Mouse (Mus musculus) heart, adult 2 months (tissue): ENCODE measurements at regions not wholly inside any gene's neighbourhood (a gene's known extent, or its start where the extent isn't known, plus 50 kb on each side); places are given as distances from the start of the nearest gene placed in this dataset.
A peak's percentile ranks its signal among the peaks of the same experiment; 100 is the strongest.
"Not testable (repeated sequence)": the region's sequence is repeated elsewhere in the genome, so short reads cannot be mapped to it uniquely, and the experiment has no call there.

Experiments
- DNase-seq, 2 experiments: peaks; one replicate each; pipeline ENCODE4 v3.0.0; 2021
- H3K27ac ChIP-seq: fragments of 200-600 bp; 2 replicates; pipeline ENCODE4 v1.8.1; 2022
- H3K27me3 ChIP-seq: fragments of 200-500 bp; 2 replicates; pipeline ENCODE4 v1.6.1; 2012; ENCODE audit warnings: mild to moderate bottlenecking, low read length, inconsistent platforms, mixed read lengths; ENCODE audit not compliant: control insufficient read depth, insufficient read depth
- H3K36me3 ChIP-seq: fragments of 200-500 bp; 2 replicates; pipeline ENCODE4 v1.6.1; 2012; ENCODE audit warnings: low read length, inconsistent platforms; ENCODE audit not compliant: control insufficient read depth, insufficient read depth
- H3K4me1 ChIP-seq: fragments of 200-500 bp; 2 replicates; pipeline ENCODE4 v1.6.1; 2011; ENCODE audit warnings: low read length; ENCODE audit not compliant: control insufficient read depth, insufficient read depth
- H3K4me3 ChIP-seq: fragments of 200-600 bp; 2 replicates; pipeline ENCODE4 v1.8.1; 2022
- H3K79me2 ChIP-seq: fragments of 200-500 bp; replicated peaks from 2 replicates; pipeline ENCODE4 v1.6.1; 2012; ENCODE audit warnings: mild to moderate bottlenecking, inconsistent platforms, low read length, moderate library complexity, mixed read lengths; ENCODE audit not compliant: control insufficient read depth, insufficient read depth
- H3K9ac ChIP-seq: fragments of 200-500 bp; 2 replicates; pipeline ENCODE4 v1.6.1; 2012; ENCODE audit warnings: low read depth, mild to moderate bottlenecking, control low read depth, inconsistent platforms, low read length, mixed read lengths
- CTCF ChIP-seq: fragments of 200-600 bp; IDR thresholded peaks from 2 replicates; pipeline ENCODE4 v1.8.1; 2022; ENCODE audit warnings: antibody characterized with exemption, mild to moderate bottlenecking, moderate library complexity
- EP300 ChIP-seq: fragments of 200-500 bp; IDR thresholded peaks from 2 replicates; pipeline ENCODE4 v1.6.1; 2011; ENCODE audit warnings: low read depth, low read length, control low read depth; ENCODE audit not compliant: insufficient read depth
- POLR2A ChIP-seq: fragments of 200-500 bp; IDR thresholded peaks from 2 replicates; pipeline ENCODE4 v1.6.1; 2011; ENCODE audit warnings: mild to moderate bottlenecking, low read depth, low read length, control low read depth; ENCODE audit not compliant: insufficient read depth
- WGBS: fragments of 180-500 bp; shearing (Covaris S2); methylation state at CpG from one replicate; pipeline ENCODE4 v1.1.7; 2018; 5-methylcytosine and 5-hydroxymethylcytosine counted together
- intact Hi-C: fragments of 180-260 bp; cut with DNase I; formaldehyde crosslinking; loops from one replicate; pipeline ENCODE4 v1.15.1; 2025

DNA sequence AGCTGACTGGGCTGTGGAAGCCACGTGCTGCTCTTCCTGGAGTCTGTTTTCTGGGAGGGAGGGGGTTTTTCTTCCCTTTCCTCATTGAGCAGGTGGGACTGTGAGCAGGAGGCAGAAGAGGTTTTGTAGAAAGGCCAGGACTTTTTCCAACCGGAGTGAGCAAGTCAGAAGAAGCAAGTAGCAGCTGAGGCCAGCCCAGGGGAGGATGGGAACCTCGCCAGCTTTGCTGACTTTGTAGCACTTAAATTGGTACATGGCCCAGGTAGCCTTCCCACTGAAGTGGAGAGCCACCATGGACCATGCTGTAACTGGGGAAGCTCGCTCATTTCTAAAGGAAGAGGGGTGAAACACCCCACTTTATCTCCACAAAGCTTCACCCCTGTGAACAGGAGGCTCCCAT, 154.1 kb downstream of the Kif26a start:
- H3K27me3 ChIP-seq: no peaks in the 10 kb centered on the region
- no peak overlapping the region for H3K9ac ChIP-seq
- H3K79me2 ChIP-seq: no peaks in the 10 kb centered on the region
- H3K36me3 ChIP-seq: no peaks in the 10 kb centered on the region
- WGBS: 71% methylated on average over 4 of the region's 4 CpGs
- TF ChIP-seq CTCF (no peak), EP300 (no peak), POLR2A (no peak)
- intact Hi-C loops: no loop called here
- H3K4me1 ChIP-seq: no peaks in the 10 kb centered on the region
- no peak overlapping the region for H3K27ac ChIP-seq
- H3K4me3 ChIP-seq: no peak overlapping the region
- no peak for DNase-seq

GRCm38 (mm10) chr12:112301411-112301891, 155.4 kb downstream of the Kif26a start:
- Histone ChIP-seq H3K36me3 (no peaks in the 10 kb centered on the region), H3K9ac (no peak overlapping the region), H3K27me3 (no peaks in the 10 kb centered on the region), H3K27ac (no peak overlapping the region), H3K4me1 (no peaks in the 10 kb centered on the region), H3K4me3 (no peak overlapping the region), H3K79me2 (no peaks in the 10 kb centered on the region)
- intact Hi-C loops: no loop called here
- TF ChIP-seq EP300 (no peak), POLR2A (no peak), CTCF (no peak)
- DNase-seq: no peak
- 31% methylated on average over 13 of the region's 13 CpGs for WGBS

GRCm38 (mm10) chr12:112301929-112302328, 155.9 kb downstream of the Kif26a start:
- Histone ChIP-seq H3K9ac (no peak overlapping the region), H3K79me2 (no peaks in the 10 kb centered on the region), H3K4me3 (no peak overlapping the region), H3K36me3 (no peaks in the 10 kb centered on the region), H3K27ac (no peak overlapping the region), H3K27me3 (no peaks in the 10 kb centered on the region), H3K4me1 (no peaks in the 10 kb centered on the region)
- intact Hi-C loops: no loop called here
- no peak for TF ChIP-seq EP300
- no peak for DNase-seq
- 65% methylated on average over 8 of the region's 8 CpGs for WGBS

- H3K79me2 ChIP-seq: no peaks in the 10 kb centered on the region
- WGBS: 56% methylated on average over 7 of the region's 7 CpGs
- H3K27me3 ChIP-seq: no peaks in the 10 kb centered on the region
- H3K36me3 ChIP-seq: no peaks in the 10 kb centered on the region
- intact Hi-C loops: no loop called here
- no peaks in the 10 kb centered on the region for H3K4me1 ChIP-seq
- H3K9ac ChIP-seq: no peak overlapping the region
- DNase-seq: no peak
- TF ChIP-seq EP300 (no peak), CTCF (no peak), POLR2A (no peak)
- no peak overlapping the region for H3K27ac ChIP-seq
- H3K4me3 ChIP-seq: no peak overlapping the region
Observed at GRCm38 (mm10) chr12:112306208-112306607, 160.2 kb downstream of the Kif26a start.

- no peak for DNase-seq
- Histone ChIP-seq H3K79me2 (no peaks in the 10 kb centered on the region), H3K27me3 (no peaks in the 10 kb centered on the region), H3K9ac (no peak overlapping the region), H3K4me3 (no peak overlapping the region), H3K27ac (no peak overlapping the region), H3K4me1 (no peaks in the 10 kb centered on the region), H3K36me3 (no peaks in the 10 kb centered on the region)
- intact Hi-C loops: loop anchor here (2.0 kb wide), 1 partner anchor 163 kb away; no protein-coding TSS in a partner anchor
- TF ChIP-seq EP300: no peak
- peak; percentile 56 for TF ChIP-seq CTCF
Observed at GRCm38 (mm10) chr12:112308016-112308415, 162.0 kb downstream of the Kif26a start.

DNA sequence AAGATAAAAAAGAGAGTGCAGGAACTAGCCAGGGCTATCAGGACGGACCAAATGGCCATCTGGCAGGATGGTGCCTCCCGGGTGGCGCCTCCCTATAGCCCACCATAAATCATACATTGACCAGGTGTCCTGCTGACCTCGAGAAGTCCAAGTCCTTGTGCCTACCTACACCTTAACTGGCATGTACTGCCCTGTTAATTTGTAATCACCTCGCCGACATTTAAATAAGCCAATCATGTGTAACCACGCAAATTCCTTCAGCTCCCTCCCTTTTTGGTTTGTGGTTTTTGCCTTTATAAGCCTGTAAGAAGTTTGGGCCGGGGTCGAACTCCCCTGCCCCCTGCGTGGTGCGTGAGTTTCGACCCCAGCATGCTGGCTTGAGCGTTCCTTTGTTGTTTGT, 163.1 kb downstream of the Kif26a start:
- H3K79me2 ChIP-seq, H3K4me1 ChIP-seq, H3K36me3 ChIP-seq, H3K9ac ChIP-seq, H3K27ac ChIP-seq, DNase-seq, H3K27me3 ChIP-seq, H3K4me3 ChIP-seq: not testable (repeated sequence)
- intact Hi-C loops: loop anchor here (2.0 kb wide), 1 partner anchor 164 kb away; no protein-coding TSS in a partner anchor
- WGBS: 89% methylated on average over 13 of the region's 13 CpGs
